Mouse (Mus musculus): ENCODE measurements around the gene Frmd3. TPM values are rescaled to one million over a fixed set of nuclear protein-coding genes. Genes with fewer than 3 reads are reported as not detected.
A peak's percentile ranks its signal among the peaks of the same experiment; 100 is the strongest.

The Frmd3 gene
- polyA plus RNA-seq (2014; fragmentation: Nextera tagmentation; extraction: Ambion mirVana): 41.8 and 45.8 TPM in 2 replicates

DNA sequence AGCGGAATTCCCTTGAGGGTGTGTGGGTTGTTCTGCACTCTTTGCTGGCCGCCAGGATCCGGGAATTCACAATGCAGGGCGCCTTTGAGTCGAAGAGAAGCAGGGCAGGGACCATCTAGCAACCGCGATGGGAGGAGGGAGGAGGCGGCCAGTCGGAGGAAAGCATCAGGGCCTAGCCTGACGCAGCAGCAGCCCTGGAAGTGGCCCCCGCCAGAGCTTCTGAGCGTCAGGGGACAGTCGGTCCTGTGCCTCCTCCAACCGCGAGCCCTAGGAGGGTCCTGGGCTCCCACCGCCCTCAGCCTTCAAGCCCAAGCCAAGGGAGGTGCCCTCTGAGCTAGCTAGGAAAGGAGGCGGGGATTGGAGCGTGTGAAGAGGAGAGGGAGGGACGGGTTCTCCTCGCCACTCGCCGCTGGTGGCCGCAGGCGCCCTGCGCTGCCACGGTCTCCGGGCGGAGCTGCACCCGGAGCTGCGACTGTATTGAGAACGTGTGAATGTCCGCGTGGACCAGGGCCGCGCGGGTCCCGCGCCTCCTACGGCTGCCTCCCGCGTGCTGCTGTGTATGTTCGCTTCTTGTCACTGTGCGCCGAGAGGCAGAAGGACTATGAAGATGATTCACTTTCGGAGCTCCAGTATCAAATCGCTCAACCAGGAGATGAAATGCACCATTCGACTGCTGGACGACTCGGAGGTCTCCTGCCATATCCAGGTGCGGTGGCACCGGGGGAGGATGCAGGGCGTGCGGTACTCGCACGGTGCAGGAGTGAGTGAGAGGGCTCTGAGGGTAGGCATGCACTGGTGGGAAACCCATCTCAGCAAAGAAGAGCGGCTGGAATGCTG is at the start of gene Frmd3:
TSS of gene Frmd3 (plus strand) at position 232 of the 837 bp plus-strand sequence.
- H3K27ac ChIP-seq (ENCODE audit: low read depth, low read length): peak within 1 kb of the TSS; percentile 91
- H3K4me2 ChIP-seq (ENCODE audit: low read depth, low read length): peak within 1 kb of the TSS; percentile 59
- peaks cover 8% of the 10 kb centered on the region; the same call in 1 of the 2 replicates for H3K4me1 ChIP-seq (ENCODE audit: control insufficient read depth, insufficient read depth, low read length)
- peak within 1 kb of the TSS; percentile 62 for H3K4me3 ChIP-seq (ENCODE audit: low read depth, low read length)
- no peaks in the 10 kb centered on the region for H3K9me3 ChIP-seq (ENCODE audit: control insufficient read depth, low read length)
- no peaks in the 10 kb centered on the region for H3K27me3 ChIP-seq (ENCODE audit: control insufficient read depth, insufficient read depth, low read length)
- under 1% methylated on average over 56 of the region's 56 CpGs for WGBS
- peak within 1 kb of the TSS; percentile 82 for H3K9ac ChIP-seq (replicated peaks; ENCODE audit: low read depth, low read length)
- ATAC-seq (ENCODE audit: low read depth): peak; percentile 93
- H3K36me3 ChIP-seq (ENCODE audit: control insufficient read depth, insufficient read depth, low read length): no peaks in the 10 kb centered on the region

DNA sequence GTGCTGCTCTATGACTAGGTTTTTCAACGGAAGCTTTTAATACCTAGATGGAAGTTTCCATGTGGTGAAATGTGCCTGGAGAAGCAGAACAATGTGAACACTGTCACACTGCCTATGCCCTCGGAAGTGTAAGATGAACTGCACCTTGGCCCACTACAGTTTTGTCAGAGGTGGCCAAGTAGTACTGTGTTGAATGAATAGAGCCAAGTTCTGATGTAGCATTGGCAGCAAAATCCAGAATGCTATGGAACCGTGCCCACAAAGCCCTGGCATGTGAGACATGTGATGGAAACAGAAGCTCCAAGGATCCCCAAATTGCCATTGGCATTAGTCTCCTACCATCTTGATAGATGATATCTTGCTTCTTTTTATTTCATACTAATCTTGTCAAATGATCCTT is 32.8 kb upstream of the Frmd3 start:
- Histone ChIP-seq H3K4me3 (ENCODE audit: low read depth, low read length) (no peak overlapping the region), H3K36me3 (ENCODE audit: control insufficient read depth, insufficient read depth, low read length) (no peaks in the 10 kb centered on the region), H3K4me2 (ENCODE audit: low read depth, low read length) (no peak overlapping the region), H3K4me1 (ENCODE audit: control insufficient read depth, insufficient read depth, low read length) (no peaks in the 10 kb centered on the region), H3K27ac (ENCODE audit: low read depth, low read length) (no peak overlapping the region), H3K9me3 (ENCODE audit: control insufficient read depth, low read length) (no peaks in the 10 kb centered on the region), H3K27me3 (ENCODE audit: control insufficient read depth, insufficient read depth, low read length) (no peaks in the 10 kb centered on the region), H3K9ac (replicated peaks; ENCODE audit: low read depth, low read length) (no peak overlapping the region)
- no peak for ATAC-seq (ENCODE audit: low read depth)
- 81% methylated on average over 3 of the region's 3 CpGs for WGBS

DNA sequence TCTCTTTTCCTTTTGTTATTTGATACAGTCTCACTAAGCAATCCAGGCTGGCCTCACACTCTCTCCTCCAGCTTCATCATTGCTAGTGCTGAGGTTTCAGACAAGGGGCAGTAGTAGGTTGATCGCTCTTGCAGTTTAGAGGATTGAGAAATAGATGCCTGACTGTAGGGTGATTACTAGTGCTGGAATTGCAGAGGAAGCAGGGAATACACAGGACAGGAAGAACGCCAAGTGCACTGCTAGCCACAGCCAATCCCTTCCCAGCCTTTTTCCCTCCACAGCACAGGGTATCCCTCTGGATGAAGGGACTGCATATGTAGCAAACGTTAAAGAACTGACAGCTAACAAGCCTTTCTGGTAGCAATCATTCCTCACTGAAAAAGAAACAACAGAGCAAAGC is 965 bp upstream of the Frmd3 start:
- H3K9me3 ChIP-seq (ENCODE audit: control insufficient read depth, low read length): no peaks in the 10 kb centered on the region
- H3K27ac ChIP-seq (ENCODE audit: low read depth, low read length): peak overlapping the region; percentile 91
- no peaks in the 10 kb centered on the region for H3K36me3 ChIP-seq (ENCODE audit: control insufficient read depth, insufficient read depth, low read length)
- no peaks in the 10 kb centered on the region for H3K27me3 ChIP-seq (ENCODE audit: control insufficient read depth, insufficient read depth, low read length)
- peak overlapping the region; percentile 82 for H3K9ac ChIP-seq (replicated peaks; ENCODE audit: low read depth, low read length)
- peaks cover 8% of the 10 kb centered on the region; the same call in 1 of the 2 replicates for H3K4me1 ChIP-seq (ENCODE audit: control insufficient read depth, insufficient read depth, low read length)
- H3K4me3 ChIP-seq (ENCODE audit: low read depth, low read length): peak overlapping the region; percentile 62
- peak overlapping the region; percentile 59 for H3K4me2 ChIP-seq (ENCODE audit: low read depth, low read length)
- 33% methylated on average over 3 of the region's 3 CpGs for WGBS
- no peak for ATAC-seq (ENCODE audit: low read depth)

DNA sequence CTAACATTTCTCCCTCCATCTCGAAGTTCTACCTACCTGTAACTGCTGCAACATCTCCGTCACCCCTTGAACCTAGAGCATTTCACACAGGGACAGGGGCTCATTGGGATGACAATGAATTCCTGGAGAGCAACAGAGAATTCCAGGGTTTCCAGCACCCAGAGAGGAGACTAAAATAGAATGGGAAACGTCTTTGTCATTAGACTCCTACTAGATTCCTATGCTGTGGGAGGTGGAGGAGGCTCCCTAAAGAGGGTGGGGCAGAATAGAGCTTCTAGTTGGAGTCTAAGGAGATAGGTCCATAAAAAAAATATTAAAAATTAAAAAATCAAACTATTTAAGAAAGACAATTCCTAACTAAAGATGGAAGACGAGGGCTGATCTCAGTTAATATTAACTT is 542 bp upstream of the Frmd3 start:
- no peaks in the 10 kb centered on the region for H3K9me3 ChIP-seq (ENCODE audit: control insufficient read depth, low read length)
- H3K9ac ChIP-seq (replicated peaks; ENCODE audit: low read depth, low read length): peak overlapping the region; percentile 82
- no peaks in the 10 kb centered on the region for H3K27me3 ChIP-seq (ENCODE audit: control insufficient read depth, insufficient read depth, low read length)
- WGBS: 42% methylated on average over 4 of the region's 4 CpGs
- H3K4me1 ChIP-seq (ENCODE audit: control insufficient read depth, insufficient read depth, low read length): peaks cover 8% of the 10 kb centered on the region; the same call in 1 of the 2 replicates
- no peaks in the 10 kb centered on the region for H3K36me3 ChIP-seq (ENCODE audit: control insufficient read depth, insufficient read depth, low read length)
- H3K27ac ChIP-seq (ENCODE audit: low read depth, low read length): peak overlapping the region; percentile 91
- peak overlapping the region; percentile 59 for H3K4me2 ChIP-seq (ENCODE audit: low read depth, low read length)
- ATAC-seq (ENCODE audit: low read depth): peak; percentile 23; the same call in 1 of the 2 replicates
- peak overlapping the region; percentile 62 for H3K4me3 ChIP-seq (ENCODE audit: low read depth, low read length)

DNA sequence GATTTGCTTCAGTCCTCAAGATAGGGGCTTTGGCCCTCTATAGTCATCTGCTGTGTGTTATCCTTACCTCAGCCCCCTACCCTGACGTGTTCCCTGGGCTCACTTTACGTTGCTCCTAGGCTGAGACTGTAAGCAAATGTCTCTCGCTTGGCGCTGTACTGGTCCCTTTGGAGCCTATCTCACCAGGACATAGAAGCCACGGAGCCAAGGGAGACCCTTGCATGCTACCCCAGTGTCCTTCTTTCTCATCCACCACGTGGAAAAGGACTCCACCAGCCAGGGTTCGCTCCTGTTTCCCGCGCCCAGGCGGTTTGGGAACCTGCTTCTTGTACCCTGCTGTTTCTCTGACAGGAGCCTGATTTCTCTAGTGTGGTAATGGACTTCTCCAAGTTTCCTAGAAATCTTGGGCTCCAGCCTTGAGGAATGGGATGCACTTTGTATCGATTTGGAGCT is 832 bp downstream of the Frmd3 start:
- Histone ChIP-seq H3K36me3 (ENCODE audit: control insufficient read depth, insufficient read depth, low read length) (no peaks in the 10 kb centered on the region), H3K9ac (replicated peaks; ENCODE audit: low read depth, low read length) (peak overlapping the region; percentile 82), H3K27me3 (ENCODE audit: control insufficient read depth, insufficient read depth, low read length) (no peaks in the 10 kb centered on the region), H3K4me2 (ENCODE audit: low read depth, low read length) (peak overlapping the region; percentile 59), H3K9me3 (ENCODE audit: control insufficient read depth, low read length) (no peaks in the 10 kb centered on the region), H3K4me3 (ENCODE audit: low read depth, low read length) (peak overlapping the region; percentile 62), H3K4me1 (ENCODE audit: control insufficient read depth, insufficient read depth, low read length) (peaks cover 8% of the 10 kb centered on the region; the same call in 1 of the 2 replicates), H3K27ac (ENCODE audit: low read depth, low read length) (peak overlapping the region; percentile 91)
- 10% methylated on average over 11 of the region's 11 CpGs for WGBS
- ATAC-seq (ENCODE audit: low read depth): no peak; the same call in 1 of the 2 replicates

DNA sequence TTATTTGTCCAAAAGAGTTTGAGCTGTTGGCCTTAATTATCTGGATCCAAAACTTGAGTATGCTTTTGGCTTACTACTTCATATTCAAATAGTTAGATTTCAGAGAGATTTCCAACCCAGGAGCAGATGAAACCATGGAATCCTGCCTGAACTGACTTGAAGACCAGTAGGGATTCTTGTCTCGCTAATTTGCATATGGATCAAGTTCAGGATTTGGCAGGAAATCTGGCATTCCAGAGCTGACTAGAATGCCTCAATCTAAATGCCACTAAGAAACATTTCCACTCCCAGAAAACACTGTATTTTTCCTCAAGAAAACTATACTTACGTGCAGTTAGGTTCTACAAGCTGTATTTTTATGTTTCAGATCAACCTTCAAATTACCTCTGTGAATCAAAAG is 6.8 kb downstream of the Frmd3 start:
- H3K4me2 ChIP-seq (ENCODE audit: low read depth, low read length): no peak overlapping the region
- H3K27me3 ChIP-seq (ENCODE audit: control insufficient read depth, insufficient read depth, low read length): no peaks in the 10 kb centered on the region
- H3K9me3 ChIP-seq (ENCODE audit: control insufficient read depth, low read length): no peaks in the 10 kb centered on the region
- H3K4me1 ChIP-seq (ENCODE audit: control insufficient read depth, insufficient read depth, low read length): peaks cover 5% of the 10 kb centered on the region; the same call in 1 of the 2 replicates
- H3K9ac ChIP-seq (replicated peaks; ENCODE audit: low read depth, low read length): no peak overlapping the region
- no peak overlapping the region for H3K27ac ChIP-seq (ENCODE audit: low read depth, low read length)
- H3K36me3 ChIP-seq (ENCODE audit: control insufficient read depth, insufficient read depth, low read length): no peaks in the 10 kb centered on the region
- no peak for ATAC-seq (ENCODE audit: low read depth)
- 77% methylated on average over 2 of the region's 2 CpGs for WGBS
- H3K4me3 ChIP-seq (ENCODE audit: low read depth, low read length): no peak overlapping the region

DNA sequence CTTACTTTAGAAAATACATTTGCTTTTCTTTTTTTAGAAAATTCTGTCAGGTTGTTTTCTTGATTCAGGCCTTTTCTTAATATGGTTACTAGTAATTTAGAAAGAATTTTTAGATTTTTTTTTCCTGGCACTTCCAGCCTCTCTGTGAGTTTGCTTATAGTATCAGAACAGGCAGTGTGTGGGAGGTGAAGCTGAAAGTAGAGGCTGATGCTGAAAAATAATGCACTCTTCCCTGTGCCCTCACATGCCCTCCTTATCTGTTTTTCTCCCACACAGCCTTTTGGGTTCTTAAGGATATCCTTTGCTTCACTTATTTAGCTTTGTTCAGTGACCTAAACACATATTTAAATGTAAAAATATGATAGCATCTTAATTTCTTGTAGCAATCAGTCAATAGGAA is 30.0 kb downstream of the Frmd3 start:
- no peaks in the 10 kb centered on the region for H3K36me3 ChIP-seq (ENCODE audit: control insufficient read depth, insufficient read depth, low read length)
- no peaks in the 10 kb centered on the region for H3K9me3 ChIP-seq (ENCODE audit: control insufficient read depth, low read length)
- H3K4me2 ChIP-seq (ENCODE audit: low read depth, low read length): no peak overlapping the region
- no peak overlapping the region for H3K4me3 ChIP-seq (ENCODE audit: low read depth, low read length)
- no peaks in the 10 kb centered on the region for H3K27me3 ChIP-seq (ENCODE audit: control insufficient read depth, insufficient read depth, low read length)
- no peak overlapping the region for H3K27ac ChIP-seq (ENCODE audit: low read depth, low read length)
- no peaks in the 10 kb centered on the region for H3K4me1 ChIP-seq (ENCODE audit: control insufficient read depth, insufficient read depth, low read length)
- ATAC-seq (ENCODE audit: low read depth): no peak
- H3K9ac ChIP-seq (replicated peaks; ENCODE audit: low read depth, low read length): no peak overlapping the region

DNA sequence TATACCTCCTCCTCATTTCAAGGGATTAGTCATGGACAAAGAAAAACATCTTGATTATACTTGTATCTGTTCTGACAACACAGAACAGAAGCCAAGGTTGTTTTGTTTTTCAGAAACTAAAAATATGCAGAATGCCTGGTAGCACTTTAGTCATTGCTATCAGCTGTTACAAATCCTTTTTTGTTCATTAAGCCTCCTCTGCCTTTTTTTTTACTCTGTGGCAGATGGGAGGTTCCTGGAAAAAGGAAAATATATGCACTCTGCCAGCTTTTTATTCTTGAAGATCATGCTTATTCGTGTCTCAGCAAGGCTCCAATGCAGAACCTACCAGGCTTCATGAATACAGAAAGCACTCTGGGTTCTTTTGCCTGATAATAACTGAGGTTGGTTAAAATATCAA is 38.5 kb downstream of the Frmd3 start:
- H3K4me2 ChIP-seq (ENCODE audit: low read depth, low read length): no peak overlapping the region
- no peaks in the 10 kb centered on the region for H3K36me3 ChIP-seq (ENCODE audit: control insufficient read depth, insufficient read depth, low read length)
- H3K27me3 ChIP-seq (ENCODE audit: control insufficient read depth, insufficient read depth, low read length): no peaks in the 10 kb centered on the region
- no peaks in the 10 kb centered on the region for H3K9me3 ChIP-seq (ENCODE audit: control insufficient read depth, low read length)
- H3K27ac ChIP-seq (ENCODE audit: low read depth, low read length): no peak overlapping the region
- H3K4me3 ChIP-seq (ENCODE audit: low read depth, low read length): no peak overlapping the region
- WGBS: 64% methylated on average over 1 of the region's 1 CpGs
- no peaks in the 10 kb centered on the region for H3K4me1 ChIP-seq (ENCODE audit: control insufficient read depth, insufficient read depth, low read length)
- no peak overlapping the region for H3K9ac ChIP-seq (replicated peaks; ENCODE audit: low read depth, low read length)
- ATAC-seq (ENCODE audit: low read depth): no peak

DNA sequence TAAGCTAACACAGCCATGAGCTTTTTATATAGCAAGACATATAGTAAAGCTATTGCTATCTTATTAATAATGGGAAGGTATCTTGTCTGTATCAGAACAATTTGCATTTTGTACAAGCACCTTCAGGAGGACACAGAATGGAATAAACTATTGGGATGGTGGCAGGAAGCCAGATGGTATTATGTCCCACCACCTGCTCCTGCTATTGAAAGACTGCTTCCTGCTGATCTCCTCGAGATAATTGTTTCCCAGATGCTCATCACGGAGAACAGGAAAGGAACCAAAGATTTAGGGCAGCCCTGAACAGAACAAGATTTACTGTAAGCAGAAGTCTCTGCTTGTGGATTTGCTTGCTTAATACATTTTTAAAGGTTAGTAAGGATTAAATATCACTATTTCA is 63.5 kb downstream of the Frmd3 start:
- no peaks in the 10 kb centered on the region for H3K4me1 ChIP-seq (ENCODE audit: control insufficient read depth, insufficient read depth, low read length)
- ATAC-seq (ENCODE audit: low read depth): no peak; the same call in 1 of the 2 replicates
- 13% methylated on average over 2 of the region's 2 CpGs for WGBS

More for the DNA sequence above, 63.5 kb downstream of the Frmd3 start:
- Histone ChIP-seq H3K36me3 (ENCODE audit: control insufficient read depth, insufficient read depth, low read length) (no peaks in the 10 kb centered on the region), H3K27me3 (ENCODE audit: control insufficient read depth, insufficient read depth, low read length) (no peaks in the 10 kb centered on the region), H3K9me3 (ENCODE audit: control insufficient read depth, low read length) (no peaks in the 10 kb centered on the region), H3K9ac (replicated peaks; ENCODE audit: low read depth, low read length) (no peak overlapping the region), H3K4me2 (ENCODE audit: low read depth, low read length) (no peak overlapping the region), H3K27ac (ENCODE audit: low read depth, low read length) (no peak overlapping the region), H3K4me3 (ENCODE audit: low read depth, low read length) (no peak overlapping the region)
